Mouse (Mus musculus) heart, adult 2 months (tissue): Measurements from ENCODE around the gene Aldh1a2. TPM values are rescaled to one million over a fixed set of nuclear protein-coding genes. Genes with fewer than 3 reads are reported as not detected.
A peak's percentile ranks its signal among the peaks of the same experiment; 100 is the strongest.

ENCODE experiments used
- DNase-seq, 2 experiments: peaks; one replicate each; pipeline ENCODE4 v3.0.0; 2021
- H3K27ac ChIP-seq: fragments of 200-600 bp; 2 replicates; pipeline ENCODE4 v1.8.1; 2022
- H3K27me3 ChIP-seq: fragments of 200-500 bp; 2 replicates; pipeline ENCODE4 v1.6.1; 2012; ENCODE audit warnings: mild to moderate bottlenecking, low read length, inconsistent platforms, mixed read lengths; ENCODE audit not compliant: control insufficient read depth, insufficient read depth
- H3K36me3 ChIP-seq: fragments of 200-500 bp; 2 replicates; pipeline ENCODE4 v1.6.1; 2012; ENCODE audit warnings: low read length, inconsistent platforms; ENCODE audit not compliant: control insufficient read depth, insufficient read depth
- H3K4me1 ChIP-seq: fragments of 200-500 bp; 2 replicates; pipeline ENCODE4 v1.6.1; 2011; ENCODE audit warnings: low read length; ENCODE audit not compliant: control insufficient read depth, insufficient read depth
- H3K4me3 ChIP-seq: fragments of 200-600 bp; 2 replicates; pipeline ENCODE4 v1.8.1; 2022
- H3K79me2 ChIP-seq: fragments of 200-500 bp; replicated peaks from 2 replicates; pipeline ENCODE4 v1.6.1; 2012; ENCODE audit warnings: mild to moderate bottlenecking, inconsistent platforms, low read length, moderate library complexity, mixed read lengths; ENCODE audit not compliant: control insufficient read depth, insufficient read depth
- H3K9ac ChIP-seq: fragments of 200-500 bp; 2 replicates; pipeline ENCODE4 v1.6.1; 2012; ENCODE audit warnings: low read depth, mild to moderate bottlenecking, control low read depth, inconsistent platforms, low read length, mixed read lengths
- CTCF ChIP-seq: fragments of 200-600 bp; IDR thresholded peaks from 2 replicates; pipeline ENCODE4 v1.8.1; 2022; ENCODE audit warnings: antibody characterized with exemption, mild to moderate bottlenecking, moderate library complexity
- EP300 ChIP-seq: fragments of 200-500 bp; IDR thresholded peaks from 2 replicates; pipeline ENCODE4 v1.6.1; 2011; ENCODE audit warnings: low read depth, low read length, control low read depth; ENCODE audit not compliant: insufficient read depth
- POLR2A ChIP-seq: fragments of 200-500 bp; IDR thresholded peaks from 2 replicates; pipeline ENCODE4 v1.6.1; 2011; ENCODE audit warnings: mild to moderate bottlenecking, low read depth, low read length, control low read depth; ENCODE audit not compliant: insufficient read depth
- WGBS: fragments of 180-500 bp; shearing (Covaris S2); methylation state at CpG from one replicate; pipeline ENCODE4 v1.1.7; 2018; 5-methylcytosine and 5-hydroxymethylcytosine counted together
- intact Hi-C: fragments of 180-260 bp; cut with DNase I; formaldehyde crosslinking; loops from one replicate; pipeline ENCODE4 v1.15.1; 2025
- polyA plus RNA-seq: library from polyadenylated mRNA; depleted of rRNA; stranded (reverse); fragments of >200 nt; gene quantifications from 2 replicates; pipeline ENCODE4 v1.2.3, GENCODE M21; 2012
- total RNA-seq, 2 experiments: library from RNA; stranded (reverse); gene quantifications; 2 replicates each; pipeline ENCODE4 v1.2.3; 2021

The Aldh1a2 gene
- total and polyA plus RNA-seq, 3 experiments: 5.1 to 9.3 (median 5.7) TPM

GRCm38 (mm10) chr9:71185823-71186222, 29.8 kb upstream of the Aldh1a2 start:
- WGBS: 84% methylated on average over 2 of the region's 2 CpGs
- intact Hi-C loops: loop anchor here (10.0 kb wide), 1 partner anchor 51 kb away; no protein-coding TSS in a partner anchor
- H3K27ac ChIP-seq: no peak overlapping the region
- H3K4me1 ChIP-seq: no peaks in the 10 kb centered on the region
- no peak overlapping the region for H3K4me3 ChIP-seq
- H3K9ac ChIP-seq: no peak overlapping the region
- H3K27me3 ChIP-seq: no peaks in the 10 kb centered on the region
- TF ChIP-seq CTCF (no peak), POLR2A (no peak), EP300 (no peak)
- H3K79me2 ChIP-seq: no peaks in the 10 kb centered on the region
- no peaks in the 10 kb centered on the region for H3K36me3 ChIP-seq
- no peak for DNase-seq

GRCm38 (mm10) chr9:71187396-71187795, 28.2 kb upstream of the Aldh1a2 start:
- H3K27ac ChIP-seq: no peak overlapping the region
- H3K27me3 ChIP-seq: no peaks in the 10 kb centered on the region
- no peak overlapping the region for H3K9ac ChIP-seq
- H3K4me3 ChIP-seq: no peak overlapping the region
- no peaks in the 10 kb centered on the region for H3K36me3 ChIP-seq
- no peak for TF ChIP-seq CTCF
- TF ChIP-seq POLR2A: no peak
- no peak for TF ChIP-seq EP300
- H3K79me2 ChIP-seq: no peaks in the 10 kb centered on the region
- 82% methylated on average over 7 of the region's 7 CpGs for WGBS
- DNase-seq: no peak
- H3K4me1 ChIP-seq: no peaks in the 10 kb centered on the region
- intact Hi-C loops: loop anchor here (10.0 kb wide), 1 partner anchor 53 kb away; no protein-coding TSS in a partner anchor

DNA sequence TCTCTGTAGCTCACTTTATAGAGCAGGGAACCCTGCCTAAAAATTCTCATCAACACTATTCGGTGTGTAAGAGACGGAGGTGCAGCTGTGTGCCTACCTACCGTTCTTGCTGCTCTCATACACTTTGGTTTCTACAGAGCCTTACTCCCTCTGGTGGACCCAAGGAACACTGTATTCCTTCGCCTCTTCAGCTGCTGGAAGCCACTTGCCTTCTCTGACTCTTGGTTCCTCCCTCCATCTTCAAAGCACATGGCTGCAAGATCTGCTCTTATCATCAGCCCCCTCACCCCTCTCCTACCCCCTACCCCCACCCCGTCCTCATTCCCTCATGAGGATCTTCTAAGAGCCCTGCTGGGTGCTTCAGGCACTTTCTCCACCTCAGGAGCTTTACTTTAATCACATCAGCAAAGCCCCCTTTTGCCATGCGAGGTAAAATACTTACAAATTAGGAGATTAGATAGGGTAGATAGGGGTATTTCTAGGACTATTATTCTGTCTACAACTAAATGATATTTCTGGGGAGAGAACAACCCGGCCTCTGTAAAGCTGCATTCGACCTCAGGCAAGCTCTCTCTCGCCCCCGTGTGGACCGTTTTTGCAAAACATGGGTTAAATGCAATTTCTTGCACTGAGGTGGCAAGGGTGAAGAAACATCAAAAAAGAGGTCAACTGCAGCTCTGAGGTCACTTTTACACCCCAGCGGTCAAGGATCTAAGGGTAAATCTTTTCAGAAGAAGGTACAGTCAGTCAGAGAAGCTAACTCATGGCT, 26.8 kb upstream of the Aldh1a2 start:
- DNase-seq: peak; percentile 31 to 73
- H3K9ac ChIP-seq: no peak overlapping the region
- no peak overlapping the region for H3K4me3 ChIP-seq
- intact Hi-C loops: loop anchor here (10.0 kb wide), 1 partner anchor 54 kb away; no protein-coding TSS in a partner anchor
- H3K79me2 ChIP-seq: no peaks in the 10 kb centered on the region
- H3K27me3 ChIP-seq: no peaks in the 10 kb centered on the region
- WGBS: 4% methylated on average over 12 of the region's 12 CpGs
- no peaks in the 10 kb centered on the region for H3K36me3 ChIP-seq
- H3K4me1 ChIP-seq: no peaks in the 10 kb centered on the region
- no peak for TF ChIP-seq EP300
- peak; percentile 70 for TF ChIP-seq CTCF
- no peak overlapping the region for H3K27ac ChIP-seq

GRCm38 (mm10) chr9:71198826-71199225, 16.8 kb upstream of the Aldh1a2 start:
- no peak overlapping the region for H3K27ac ChIP-seq
- H3K27me3 ChIP-seq: no peaks in the 10 kb centered on the region
- 71% methylated on average over 5 of the region's 5 CpGs for WGBS
- H3K36me3 ChIP-seq: no peaks in the 10 kb centered on the region
- no peaks in the 10 kb centered on the region for H3K79me2 ChIP-seq
- no peaks in the 10 kb centered on the region for H3K4me1 ChIP-seq
- H3K9ac ChIP-seq: no peak overlapping the region
- no peak overlapping the region for H3K4me3 ChIP-seq
- TF ChIP-seq CTCF: no peak
- TF ChIP-seq POLR2A: no peak
- TF ChIP-seq EP300: no peak
- no peak for DNase-seq
- intact Hi-C loops: no loop called here

GRCm38 (mm10) chr9:71202265-71202664, 13.3 kb upstream of the Aldh1a2 start:
- intact Hi-C loops: no loop called here
- Histone ChIP-seq H3K27me3 (no peaks in the 10 kb centered on the region), H3K36me3 (no peaks in the 10 kb centered on the region), H3K79me2 (no peaks in the 10 kb centered on the region), H3K27ac (no peak overlapping the region), H3K4me3 (no peak overlapping the region), H3K4me1 (no peaks in the 10 kb centered on the region), H3K9ac (no peak overlapping the region)
- no peak for DNase-seq
- no peak for TF ChIP-seq POLR2A
- no peak for TF ChIP-seq CTCF
- no peak for TF ChIP-seq EP300
- 68% methylated on average over 4 of the region's 4 CpGs for WGBS

- intact Hi-C loops: no loop called here
- WGBS: 34% methylated on average over 3 of the region's 3 CpGs
- no peaks in the 10 kb centered on the region for H3K4me1 ChIP-seq
Measured at GRCm38 (mm10) chr9:71209299-71209698, 6.3 kb upstream of the Aldh1a2 start.

More at GRCm38 (mm10) chr9:71209299-71209698, 6.3 kb upstream of the Aldh1a2 start:
- peak in 1 of 2 experiments; percentile 3 for DNase-seq
- H3K27me3 ChIP-seq: peaks cover 2% of the 10 kb centered on the region; the same call in 1 of the 2 replicates
- no peaks in the 10 kb centered on the region for H3K36me3 ChIP-seq
- no peak overlapping the region for H3K4me3 ChIP-seq
- H3K27ac ChIP-seq: no peak overlapping the region
- H3K79me2 ChIP-seq: no peaks in the 10 kb centered on the region
- H3K9ac ChIP-seq: no peak overlapping the region
- no peak for TF ChIP-seq CTCF
- TF ChIP-seq POLR2A: no peak
- TF ChIP-seq EP300: no peak
